8 mouse cellular contexts compared by ENCODE assay signal in the genomic region with DNA sequence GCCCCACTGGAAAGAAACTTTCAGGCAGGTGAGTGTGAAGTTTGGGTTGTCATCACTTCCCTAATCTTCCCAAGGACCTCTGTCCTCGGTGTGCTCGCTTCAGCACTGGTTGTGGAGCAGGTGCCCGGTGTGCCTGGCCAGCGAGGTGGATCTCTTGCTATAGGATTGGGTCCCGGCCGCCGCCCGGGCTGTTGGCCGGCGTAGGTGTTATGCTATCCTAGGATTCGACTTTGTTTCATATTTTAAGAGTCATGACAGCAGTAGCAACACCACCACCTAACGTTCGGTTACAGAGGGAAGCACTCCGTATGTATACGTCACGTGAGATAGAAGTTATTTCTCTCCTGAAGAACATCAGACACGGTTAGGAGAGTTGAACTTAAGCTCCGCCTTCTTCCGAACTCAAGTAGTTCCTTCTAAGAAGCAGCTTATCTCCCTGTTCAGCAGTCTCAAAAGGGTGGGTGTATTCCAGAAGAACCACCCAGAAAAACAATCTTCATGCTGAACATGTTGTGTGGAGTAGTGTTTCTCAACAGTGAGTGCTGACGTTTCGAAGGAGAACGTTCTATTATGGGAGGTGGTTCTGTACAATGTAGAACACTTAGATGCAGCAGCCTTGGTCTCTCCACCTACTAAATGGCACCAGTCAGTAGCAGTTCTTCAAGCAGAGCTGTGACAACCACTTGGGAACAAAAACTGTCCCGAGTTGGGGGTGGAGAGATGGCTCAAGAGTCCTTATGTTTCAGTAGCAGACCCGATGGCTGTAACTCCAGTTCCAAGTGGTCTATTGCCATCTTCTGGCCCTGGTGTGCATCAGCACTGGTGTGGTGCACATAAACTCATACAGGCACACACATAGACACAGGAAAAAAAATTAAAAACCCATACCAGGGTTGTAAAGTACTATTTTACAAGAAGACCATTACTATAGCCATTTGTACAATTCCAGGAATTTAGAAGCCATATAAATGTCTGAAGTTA. TPM values are rescaled to one million over a fixed set of nuclear protein-coding genes. Genes with fewer than 3 reads are reported as not detected.
DNase-seq lines count a peak whose midpoint lies in the region; ATAC-seq lines count a peak whose summit lies in the region.

No protein-coding gene starts in this region.

- H3K9ac ChIP-seq in heart, embryonic 14.5 days (ENCODE audit: low read length), result peak overlapping the region; percentile 97
- H3K9ac ChIP-seq in embryonic facial prominence, embryonic 15.5 days, result peak overlapping the region; percentile 39
- H3K9ac ChIP-seq in midbrain, embryonic 12.5 days (replicated peaks), result peak overlapping the region; percentile 67

- peaks cover 53% of the 10 kb centered on the region for H3K36me3 ChIP-seq in heart, embryonic 14.5 days (ENCODE audit: control insufficient read depth, insufficient read depth, low read length)
- H3K36me3 ChIP-seq in embryonic facial prominence, embryonic 15.5 days, result peaks cover 45% of the 10 kb centered on the region
- peaks cover 54% of the 10 kb centered on the region for H3K36me3 ChIP-seq in limb, embryonic 10.5 days
- peaks cover 35% of the 10 kb centered on the region for H3K36me3 ChIP-seq in midbrain, embryonic 12.5 days

- 15% methylated on average over 24 of the region's 24 CpGs for WGBS in heart, embryonic 14.5 days
- WGBS in embryonic facial prominence, embryonic 15.5 days, result 18% methylated on average over 24 of the region's 24 CpGs
- WGBS in limb, embryonic 10.5 days, result 20% methylated on average over 24 of the region's 24 CpGs
- 17% methylated on average over 24 of the region's 24 CpGs for WGBS in midbrain, embryonic 12.5 days

- peak overlapping the region; percentile 90 for H3K4me2 ChIP-seq in heart, embryonic 14.5 days (ENCODE audit: low read length)
- peak overlapping the region; percentile 65 for H3K4me2 ChIP-seq in embryonic facial prominence, embryonic 15.5 days (replicated peaks)
- H3K4me2 ChIP-seq in midbrain, embryonic 12.5 days (replicated peaks), result peak overlapping the region; percentile 80

- peak overlapping the region; percentile 47 to 90 for H3K27ac ChIP-seq in heart, embryonic 14.5 days (replicated peaks in 1 of 2; ENCODE audit: control insufficient read depth in 1 of 2, insufficient read depth in 1 of 2, low read depth in 2 of 2, low read length in 2 of 2)
- H3K27ac ChIP-seq in embryonic facial prominence, embryonic 15.5 days (replicated peaks), result peak overlapping the region; percentile 93
- peak overlapping the region; percentile 94 for H3K27ac ChIP-seq in limb, embryonic 10.5 days
- H3K27ac ChIP-seq in midbrain, embryonic 12.5 days (replicated peaks), result peak overlapping the region; percentile 85

- H3K27me3 ChIP-seq in heart, embryonic 14.5 days (ENCODE audit: control insufficient read depth, insufficient read depth, low read length), result no peaks in the 10 kb centered on the region
- H3K27me3 ChIP-seq in embryonic facial prominence, embryonic 15.5 days, result no peaks in the 10 kb centered on the region
- no peaks in the 10 kb centered on the region for H3K27me3 ChIP-seq in limb, embryonic 10.5 days (ENCODE audit: low read depth, poor library complexity, severe bottlenecking)
- H3K27me3 ChIP-seq in midbrain, embryonic 12.5 days, result no peaks in the 10 kb centered on the region

- no peak for DNase-seq in heart, postnatal 14 days
- peak; percentile 61 for DNase-seq in ES-CJ7 (ENCODE audit: low read depth, low spot score)
- no peak for DNase-seq in limb, embryonic 10.5 days (ENCODE audit: low spot score)
- DNase-seq in adrenal gland, adult 2 months, result no peak
- no peak for DNase-seq in adrenal gland, adult (ENCODE audit: inconsistent age in 2 of 2, low spot score in 1 of 2)

- H3K4me1 ChIP-seq in heart, embryonic 14.5 days (ENCODE audit: control insufficient read depth in 2 of 2, insufficient read depth in 2 of 2, low read length in 2 of 2), result peaks cover 7 to 18% of the 10 kb centered on the region in 2 experiments
- peaks cover 13% of the 10 kb centered on the region for H3K4me1 ChIP-seq in embryonic facial prominence, embryonic 15.5 days
- H3K4me1 ChIP-seq in limb, embryonic 10.5 days, result peaks cover 16% of the 10 kb centered on the region; the same call in 1 of the 2 replicates
- peaks cover 15% of the 10 kb centered on the region for H3K4me1 ChIP-seq in midbrain, embryonic 12.5 days

- H3K4me3 ChIP-seq in heart, embryonic 14.5 days (ENCODE audit: control insufficient read depth in 1 of 2, insufficient read depth in 1 of 2, low read depth in 1 of 2, low read length in 2 of 2), result peak overlapping the region; percentile 78 to 79
- peak overlapping the region; percentile 92 for H3K4me3 ChIP-seq in embryonic facial prominence, embryonic 15.5 days (replicated peaks)
- H3K4me3 ChIP-seq in limb, embryonic 10.5 days, result peak overlapping the region; percentile 91
- H3K4me3 ChIP-seq in midbrain, embryonic 12.5 days, result peak overlapping the region; percentile 74

- H3K9me3 ChIP-seq in heart, embryonic 14.5 days (ENCODE audit: control insufficient read depth, low read length), result no peaks in the 10 kb centered on the region
- H3K9me3 ChIP-seq in embryonic facial prominence, embryonic 15.5 days (replicated peaks), result no peaks in the 10 kb centered on the region
- H3K9me3 ChIP-seq in limb, embryonic 10.5 days (replicated peaks), result no peaks in the 10 kb centered on the region
- no peaks in the 10 kb centered on the region for H3K9me3 ChIP-seq in midbrain, embryonic 12.5 days

- ATAC-seq in heart, embryonic 14.5 days (ENCODE audit: insufficient number of reproducible peaks, insufficient read depth, low FRiP score, low read depth), result peak; percentile 20
- peak; percentile 30; the same call in 1 of the 2 replicates for ATAC-seq in embryonic facial prominence, embryonic 15.5 days (ENCODE audit: insufficient number of reproducible peaks, low FRiP score, low TSS enrichment, low read depth)
- peak; percentile 39 for ATAC-seq in midbrain, embryonic 12.5 days (ENCODE audit: low FRiP score, low read depth)

- intact Hi-C loops in heart, postnatal 14 days (cut with DNase I), result no loop called here

RNA-seq across cellular contexts. Expression of gene Rpain, which starts 0.8 kb away (rescaled TPM):
- 53.6 and 63.1 TPM in 2 replicates for polyA plus RNA-seq in heart, embryonic 14.5 days (2014; fragmentation: Nextera tagmentation; extraction: Ambion mirVana)
- total RNA-seq in heart, postnatal 14 days (2021), result 10 to 100 TPM; 17.4 to 18.1 TPM
- 77.1 and 78.6 TPM in 2 replicates for polyA plus RNA-seq in embryonic facial prominence, embryonic 15.5 days (2015; fragmentation: Nextera tagmentation; extraction: Ambion mirVana)
- polyA plus RNA-seq in limb, embryonic 10.5 days (2016; fragmentation: Nextera tagmentation; extraction: Ambion mirVana), result 64.6 and 73.2 TPM in 2 replicates
- 68.2 and 75.6 TPM in 2 replicates for polyA plus RNA-seq in midbrain, embryonic 12.5 days (2016; fragmentation: Nextera tagmentation; extraction: Ambion mirVana)
- 10 to 100 TPM; 20.2 to 25.2 TPM for total RNA-seq in adrenal gland, adult 2 months (2021)
- polyA plus RNA-seq in adrenal gland, adult 2 months (2012; rRNA removed), result 10.2 and 15.9 TPM in 2 replicates

RNA-seq across cellular contexts. Expression of gene Nup88, which starts 1.1 kb away (rescaled TPM):
- 112 and 121 TPM in 2 replicates for polyA plus RNA-seq in heart, embryonic 14.5 days (2014; fragmentation: Nextera tagmentation; extraction: Ambion mirVana)
- 10 to 100 TPM; 46.8 to 49.6 TPM for total RNA-seq in heart, postnatal 14 days (2021)
- 115 and 119 TPM in 2 replicates for polyA plus RNA-seq in embryonic facial prominence, embryonic 15.5 days (2015; fragmentation: Nextera tagmentation; extraction: Ambion mirVana)
- polyA plus RNA-seq in limb, embryonic 10.5 days (2016; fragmentation: Nextera tagmentation; extraction: Ambion mirVana), result 145 and 158 TPM in 2 replicates
- polyA plus RNA-seq in midbrain, embryonic 12.5 days (2016; fragmentation: Nextera tagmentation; extraction: Ambion mirVana), result 148 and 151 TPM in 2 replicates
- 10 to 100 TPM; 47.7 to 51.7 TPM for total RNA-seq in adrenal gland, adult 2 months (2021)
- polyA plus RNA-seq in adrenal gland, adult 2 months (2012; rRNA removed), result 15.3 and 19.2 TPM in 2 replicates

RNA-seq across cellular contexts. Expression of gene C1qbp, which starts 12.0 kb away (rescaled TPM):
- polyA plus RNA-seq in heart, embryonic 14.5 days (2014; fragmentation: Nextera tagmentation; extraction: Ambion mirVana), result 244 and 246 TPM in 2 replicates
- 100 to 1,000 TPM; 202 to 214 TPM for total RNA-seq in heart, postnatal 14 days (2021)
- polyA plus RNA-seq in embryonic facial prominence, embryonic 15.5 days (2015; fragmentation: Nextera tagmentation; extraction: Ambion mirVana), result 209 and 213 TPM in 2 replicates
- polyA plus RNA-seq in limb, embryonic 10.5 days (2016; fragmentation: Nextera tagmentation; extraction: Ambion mirVana), result 325 and 420 TPM in 2 replicates
- 209 and 224 TPM in 2 replicates for polyA plus RNA-seq in midbrain, embryonic 12.5 days (2016; fragmentation: Nextera tagmentation; extraction: Ambion mirVana)
- total RNA-seq in adrenal gland, adult 2 months (2021), result 100 to 1,000 TPM; 209 to 250 TPM
- polyA plus RNA-seq in adrenal gland, adult 2 months (2012; rRNA removed), result 901 and 1,116 TPM in 2 replicates

RNA-seq across cellular contexts. Expression of gene Dhx33, which starts 33.4 kb away (rescaled TPM):
- 13.3 and 13.6 TPM in 2 replicates for polyA plus RNA-seq in heart, embryonic 14.5 days (2014; fragmentation: Nextera tagmentation; extraction: Ambion mirVana)
- total RNA-seq in heart, postnatal 14 days (2021), result 10 to 100 TPM; 10.7 to 11.6 TPM
- polyA plus RNA-seq in embryonic facial prominence, embryonic 15.5 days (2015; fragmentation: Nextera tagmentation; extraction: Ambion mirVana), result 16.5 and 17.7 TPM in 2 replicates
- 34.1 and 36.6 TPM in 2 replicates for polyA plus RNA-seq in limb, embryonic 10.5 days (2016; fragmentation: Nextera tagmentation; extraction: Ambion mirVana)
- 19.3 and 20.0 TPM in 2 replicates for polyA plus RNA-seq in midbrain, embryonic 12.5 days (2016; fragmentation: Nextera tagmentation; extraction: Ambion mirVana)
- total RNA-seq in adrenal gland, adult 2 months (2021), result 10 to 100 TPM; 20.4 to 35.6 TPM
- 28.0 and 46.2 TPM in 2 replicates for polyA plus RNA-seq in adrenal gland, adult 2 months (2012; rRNA removed)

RNA-seq across cellular contexts. Expression of gene Mis12, which starts 48.6 kb away (rescaled TPM):
- polyA plus RNA-seq in heart, embryonic 14.5 days (2014; fragmentation: Nextera tagmentation; extraction: Ambion mirVana), result 17.2 and 18.2 TPM in 2 replicates
- total RNA-seq in heart, postnatal 14 days (2021), result 10 to 100 TPM in 1 of 2 experiments, 1 to 10 TPM in 1; 7.1 to 10.6 TPM
- 42.3 TPM in 2 replicates for polyA plus RNA-seq in embryonic facial prominence, embryonic 15.5 days (2015; fragmentation: Nextera tagmentation; extraction: Ambion mirVana)
- polyA plus RNA-seq in limb, embryonic 10.5 days (2016; fragmentation: Nextera tagmentation; extraction: Ambion mirVana), result 56.2 and 65.1 TPM in 2 replicates
- 52.7 and 57.1 TPM in 2 replicates for polyA plus RNA-seq in midbrain, embryonic 12.5 days (2016; fragmentation: Nextera tagmentation; extraction: Ambion mirVana)
- 10 to 100 TPM; 16.8 to 22.5 TPM for total RNA-seq in adrenal gland, adult 2 months (2021)
- 0.71 and 1.2 TPM in 2 replicates for polyA plus RNA-seq in adrenal gland, adult 2 months (2012; rRNA removed)

Comparison
In these comparisons a context has a peak if more than half of its experiments do, and no peak if none do; other contexts are left out.
1. H3K9ac ChIP-seq: peak in every context shown above with its lines; median percentile 97 in heart, embryonic 14.5 days; 67 in midbrain, embryonic 12.5 days; 39 in embryonic facial prominence, embryonic 15.5 days.